Comparison of ENCODE assay signal across 11 mouse cellular contexts in the genomic region with DNA sequence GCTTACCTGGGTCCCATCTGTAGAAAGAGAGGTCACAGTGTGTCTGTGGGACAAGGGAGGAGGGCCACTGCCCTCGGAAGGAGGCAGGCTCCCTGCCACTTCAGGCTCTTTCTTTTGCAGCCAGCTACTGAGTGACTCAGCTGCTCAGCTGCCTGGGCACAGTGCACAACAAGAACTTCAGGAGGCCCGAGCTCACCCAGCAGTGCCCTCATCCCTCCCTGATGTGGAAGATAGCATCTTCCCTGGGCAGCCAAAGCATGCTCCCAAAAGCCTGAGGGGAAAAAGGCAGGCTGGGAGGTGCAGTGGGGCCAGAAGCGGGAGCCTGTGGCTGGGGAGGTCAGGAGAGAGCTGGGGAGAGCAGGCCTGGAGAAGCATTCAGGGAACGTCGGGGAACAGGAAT. TPM values are rescaled to one million over a fixed set of nuclear protein-coding genes. Genes with fewer than 3 reads are reported as not detected.
DNase-seq lines count a peak whose midpoint lies in the region; ATAC-seq and TF ChIP-seq lines count a peak whose summit lies in the region.
"Had no signal": no experiment of that assay in that cellular context is flagged by ENCODE, and none has a peak within 500 bp of the region (broad histone marks: within the 10 kb centered on the region; RNA-seq: fewer than 3 reads in every experiment).

No protein-coding gene starts in this region.

- no peak overlapping the region for H3K4me3 ChIP-seq in intestine, embryonic 15.5 days (replicated peaks)
- H3K4me3 ChIP-seq in intestine, postnatal 0 days (ENCODE audit: low read depth, low read length) = no peak overlapping the region
- H3K4me3 ChIP-seq in stomach, embryonic 16.5 days (replicated peaks; ENCODE audit: low read length) = no peak overlapping the region
- H3K4me3 ChIP-seq in stomach, postnatal 0 days (ENCODE audit: low read depth, low read length) = no peak overlapping the region
- H3K4me3 ChIP-seq: erythroblast, embryonic 14.5 days; liver, embryonic 15.5 days had no signal

- H3K4me2 ChIP-seq in intestine, embryonic 15.5 days (replicated peaks) = no peak overlapping the region
- H3K4me2 ChIP-seq in intestine, postnatal 0 days (replicated peaks; ENCODE audit: low read depth) = no peak overlapping the region
- no peak overlapping the region for H3K4me2 ChIP-seq in stomach, embryonic 16.5 days (ENCODE audit: low read depth, low read length)
- no peak overlapping the region for H3K4me2 ChIP-seq in stomach, postnatal 0 days (replicated peaks; ENCODE audit: low read depth)
- H3K4me2 ChIP-seq: liver, embryonic 15.5 days had no signal

- WGBS in intestine, embryonic 15.5 days = 61% methylated on average over 5 of the region's 5 CpGs
- 50% methylated on average over 5 of the region's 5 CpGs for WGBS in intestine, postnatal 0 days
- 48% methylated on average over 5 of the region's 5 CpGs for WGBS in stomach, embryonic 16.5 days
- WGBS in stomach, postnatal 0 days = 51% methylated on average over 5 of the region's 5 CpGs

- DNase-seq in adrenal gland, postnatal 25 days = peak; percentile 51
- no peak for DNase-seq in adrenal gland, postnatal 10 days
- no peak for DNase-seq in stomach, postnatal 0 days (ENCODE audit: low spot score)
- no peak for DNase-seq in thymus, postnatal 14 days
- DNase-seq in frontal cortex, postnatal 25 days (ENCODE audit: low spot score in 2 of 2) = no peak
- DNase-seq: cerebellum, adult 2 months had no signal

- no peak for TF ChIP-seq CTCF in intestine, postnatal 0 days (IDR thresholded peaks at IDR 0.05; ENCODE audit: low read depth)
- TF ChIP-seq CTCF in stomach, postnatal 0 days (IDR thresholded peaks at IDR 0.05; ENCODE audit: low read depth) = no peak

- peaks cover 8% of the 10 kb centered on the region; the same call in 1 of the 2 replicates for H3K36me3 ChIP-seq in intestine, embryonic 15.5 days
- H3K36me3 ChIP-seq in intestine, postnatal 0 days (ENCODE audit: control insufficient read depth, insufficient read depth) = peaks cover 8% of the 10 kb centered on the region; the same call in 1 of the 2 replicates
- H3K36me3 ChIP-seq in stomach, embryonic 16.5 days (ENCODE audit: control insufficient read depth, insufficient read depth, low read length) = no peaks in the 10 kb centered on the region
- H3K36me3 ChIP-seq in stomach, postnatal 0 days (ENCODE audit: control insufficient read depth, insufficient read depth, low read length) = 0 out of 2 replicates have a peak, but pooled peaks cover 4% of the 10 kb centered on the region

- ATAC-seq in intestine, embryonic 15.5 days = no peak
- no peak for ATAC-seq in intestine, postnatal 0 days
- ATAC-seq in stomach, embryonic 16.5 days (ENCODE audit: insufficient read depth, low FRiP score) = no peak
- ATAC-seq in stomach, postnatal 0 days (ENCODE audit: low FRiP score, low TSS enrichment) = no peak

- no peak overlapping the region for H3K9ac ChIP-seq in intestine, embryonic 15.5 days
- no peak overlapping the region for H3K9ac ChIP-seq in intestine, postnatal 0 days (ENCODE audit: low read depth, low read length)
- H3K9ac ChIP-seq in stomach, embryonic 16.5 days (ENCODE audit: low read length) = no peak overlapping the region
- H3K9ac ChIP-seq in stomach, postnatal 0 days (ENCODE audit: low read length) = no peak overlapping the region
- H3K9ac ChIP-seq: liver, embryonic 15.5 days had no signal

- no peaks in the 10 kb centered on the region for H3K9me3 ChIP-seq in intestine, embryonic 15.5 days
- no peaks in the 10 kb centered on the region for H3K9me3 ChIP-seq in intestine, postnatal 0 days (ENCODE audit: control insufficient read depth)
- no peaks in the 10 kb centered on the region for H3K9me3 ChIP-seq in stomach, embryonic 16.5 days (replicated peaks; ENCODE audit: control insufficient read depth, low read length)
- no peaks in the 10 kb centered on the region for H3K9me3 ChIP-seq in stomach, postnatal 0 days (ENCODE audit: control insufficient read depth, low read length)
- H3K9me3 ChIP-seq: liver, embryonic 15.5 days had no signal

- TF ChIP-seq EP300 in stomach, postnatal 0 days (optimal IDR thresholded peaks at IDR 0.05) = no peak

- H3K27ac ChIP-seq in intestine, embryonic 15.5 days = peak overlapping the region; percentile 25; the same call in 1 of the 2 replicates
- H3K27ac ChIP-seq in intestine, postnatal 0 days (ENCODE audit: low read depth, low read length) = no peak overlapping the region
- peak overlapping the region; percentile 15; the same call in 1 of the 2 replicates for H3K27ac ChIP-seq in stomach, embryonic 16.5 days (ENCODE audit: low read length)
- H3K27ac ChIP-seq in stomach, postnatal 0 days (replicated peaks) = no peak overlapping the region
- H3K27ac ChIP-seq: liver, embryonic 15.5 days had no signal

- peaks cover 30% of the 10 kb centered on the region for H3K4me1 ChIP-seq in intestine, embryonic 15.5 days (replicated peaks)
- H3K4me1 ChIP-seq in intestine, postnatal 0 days (replicated peaks; ENCODE audit: control insufficient read depth, insufficient read depth, low read length) = peaks cover 4% of the 10 kb centered on the region; the same call in 1 of the 2 replicates
- H3K4me1 ChIP-seq in stomach, embryonic 16.5 days (ENCODE audit: control insufficient read depth, insufficient read depth, low read length) = peaks cover 29% of the 10 kb centered on the region
- H3K4me1 ChIP-seq in stomach, postnatal 0 days (replicated peaks; ENCODE audit: control insufficient read depth, insufficient read depth) = peaks cover 4% of the 10 kb centered on the region; the same call in 1 of the 2 replicates

- no peaks in the 10 kb centered on the region for H3K27me3 ChIP-seq in intestine, embryonic 15.5 days (replicated peaks)
- H3K27me3 ChIP-seq in intestine, postnatal 0 days (replicated peaks; ENCODE audit: control insufficient read depth, insufficient read depth, low read length) = no peaks in the 10 kb centered on the region
- no peaks in the 10 kb centered on the region for H3K27me3 ChIP-seq in stomach, embryonic 16.5 days (ENCODE audit: control insufficient read depth, insufficient read depth, low read length)
- H3K27me3 ChIP-seq in stomach, postnatal 0 days (ENCODE audit: control insufficient read depth, insufficient read depth, low read length) = no peaks in the 10 kb centered on the region
- H3K27me3 ChIP-seq: liver, embryonic 15.5 days had no signal

RNA-seq across cellular contexts. Expression of a gene that starts 29.6 kb away (rescaled TPM):
- total RNA-seq in adrenal gland, postnatal 25 days (2021) = 93.1 and 109 TPM in 2 replicates
- 10 to 100 TPM; 50.4 to 76.7 TPM for total RNA-seq in adrenal gland, postnatal 10 days (2021)
- 18.0 and 20.6 TPM in 2 replicates for polyA plus RNA-seq in intestine, embryonic 15.5 days (2015; fragmentation: Nextera tagmentation; extraction: Ambion mirVana)
- polyA plus RNA-seq in intestine, postnatal 0 days (2015; fragmentation: Nextera tagmentation; extraction: Ambion mirVana) = 7.8 and 9.2 TPM in 2 replicates
- 20.4 and 23.2 TPM in 2 replicates for polyA plus RNA-seq in stomach, embryonic 16.5 days (2015; fragmentation: Nextera tagmentation; extraction: Ambion mirVana)
- 8.0 and 9.4 TPM in 2 replicates for polyA plus RNA-seq in stomach, postnatal 0 days (2015; fragmentation: Nextera tagmentation; extraction: Ambion mirVana)

RNA-seq across cellular contexts. Expression of a gene that starts 36.4 kb away (rescaled TPM):
- total RNA-seq in adrenal gland, postnatal 25 days (2021) = 92.4 and 108 TPM in 2 replicates
- 10 to 100 TPM; 66.1 to 78.6 TPM for total RNA-seq in adrenal gland, postnatal 10 days (2021)
- 23.9 and 25.1 TPM in 2 replicates for polyA plus RNA-seq in intestine, embryonic 15.5 days (2015; fragmentation: Nextera tagmentation; extraction: Ambion mirVana)
- 23.1 and 24.3 TPM in 2 replicates for polyA plus RNA-seq in intestine, postnatal 0 days (2015; fragmentation: Nextera tagmentation; extraction: Ambion mirVana)
- polyA plus RNA-seq in stomach, embryonic 16.5 days (2015; fragmentation: Nextera tagmentation; extraction: Ambion mirVana) = 36.5 and 39.3 TPM in 2 replicates
- 36.7 and 40.7 TPM in 2 replicates for polyA plus RNA-seq in stomach, postnatal 0 days (2015; fragmentation: Nextera tagmentation; extraction: Ambion mirVana)

RNA-seq across cellular contexts. Expression of a gene that starts 46.9 kb away (rescaled TPM):
- 16.9 and 26.0 TPM in 2 replicates for total RNA-seq in adrenal gland, postnatal 25 days (2021)
- total RNA-seq in adrenal gland, postnatal 10 days (2021) = 10 to 100 TPM; 22.1 to 24.2 TPM
- 6.9 and 7.8 TPM in 2 replicates for polyA plus RNA-seq in intestine, embryonic 15.5 days (2015; fragmentation: Nextera tagmentation; extraction: Ambion mirVana)
- 2.7 and 3.5 TPM in 2 replicates for polyA plus RNA-seq in intestine, postnatal 0 days (2015; fragmentation: Nextera tagmentation; extraction: Ambion mirVana)
- polyA plus RNA-seq in stomach, embryonic 16.5 days (2015; fragmentation: Nextera tagmentation; extraction: Ambion mirVana) = 9.4 and 12.6 TPM in 2 replicates
- 3.2 and 4.2 TPM in 2 replicates for polyA plus RNA-seq in stomach, postnatal 0 days (2015; fragmentation: Nextera tagmentation; extraction: Ambion mirVana)
- polyA plus RNA-seq: erythroblast, embryonic 14.5 days had no signal

Comparison
In these comparisons a context has a peak if more than half of its experiments do, and no peak if none do; other contexts are left out.
1. H3K27ac ChIP-seq: peak in intestine, embryonic 15.5 days (single experiment) and stomach, embryonic 16.5 days (single experiment); none in intestine, postnatal 0 days (single experiment) and stomach, postnatal 0 days (single experiment).